Mouse (Mus musculus) CD4-positive, CD25-positive, alpha-beta regulatory T cell, adult 2 months (primary cell): ENCODE measurements around the gene Slc6a13.
A peak's percentile ranks its signal among the peaks of the same experiment; 100 is the strongest.

Source experiments
- DNase-seq: peaks from one replicate; pipeline ENCODE4 v3.0.0-alpha.2; 2012; ENCODE audit warnings: low read depth, low spot score

Gene Slc6a13

GRCm38 (mm10) chr6:121299954-121300353, at the start of gene Slc6a13:
Gene Slc6a13 (plus strand): TSS chr6:121300227.
- DNase-seq, result no peak

- DNase-seq, result no peak
These were observed 49.6 kb upstream of the Slc6a13 start for GRCm38 (mm10) chr6:121250406-121250805.

DNA sequence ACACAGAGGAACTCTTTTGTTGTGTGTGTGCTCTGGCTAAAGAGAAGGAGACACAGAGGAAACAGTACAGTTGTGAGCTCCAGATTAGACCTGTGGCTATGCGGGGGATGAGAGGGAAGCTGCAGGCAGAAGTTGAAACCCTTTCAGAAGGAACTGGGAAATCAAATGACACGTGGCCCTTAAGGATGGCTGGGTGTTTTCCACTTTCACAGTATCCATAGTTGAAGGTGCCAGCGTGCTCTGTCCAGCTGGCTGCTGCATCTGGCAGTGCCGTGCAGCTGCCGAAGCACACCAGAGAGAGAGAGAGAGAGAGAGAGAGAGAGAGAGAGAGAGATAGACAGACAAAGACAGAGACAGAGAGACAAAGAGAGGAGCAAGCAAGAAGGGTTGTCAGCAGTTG, 48.8 kb upstream of the Slc6a13 start:
- no peak for DNase-seq

- peak; percentile 88 for DNase-seq
These were observed 39.5 kb upstream of the Slc6a13 start for GRCm38 (mm10) chr6:121260548-121260947.

- DNase-seq, result no peak
These were observed 38.8 kb upstream of the Slc6a13 start for GRCm38 (mm10) chr6:121261233-121261632.

DNA sequence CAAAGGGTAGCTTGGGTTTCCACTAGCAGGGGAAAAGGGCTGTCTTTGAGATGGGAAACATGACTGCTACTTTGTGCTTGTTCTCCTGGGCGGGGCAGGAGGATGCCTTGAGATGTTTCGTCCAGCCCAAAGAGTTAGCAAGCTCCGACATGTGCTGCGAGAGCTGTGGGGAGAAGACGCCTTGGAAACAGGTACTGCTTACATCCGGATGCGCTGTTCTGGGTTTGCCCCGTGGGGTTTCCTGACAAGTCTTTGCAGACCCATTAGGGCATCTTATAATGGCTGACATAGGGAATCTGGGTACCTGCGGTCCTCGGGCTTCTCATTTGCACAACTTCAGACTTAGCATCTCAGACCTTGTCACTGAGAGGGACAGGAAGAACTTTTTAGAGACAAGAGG, 38.0 kb upstream of the Slc6a13 start:
- DNase-seq, result no peak

GRCm38 (mm10) chr6:121262496-121262895, 37.5 kb upstream of the Slc6a13 start:
- no peak for DNase-seq

GRCm38 (mm10) chr6:121270156-121270555, 29.9 kb upstream of the Slc6a13 start:
- DNase-seq, result no peak

DNA sequence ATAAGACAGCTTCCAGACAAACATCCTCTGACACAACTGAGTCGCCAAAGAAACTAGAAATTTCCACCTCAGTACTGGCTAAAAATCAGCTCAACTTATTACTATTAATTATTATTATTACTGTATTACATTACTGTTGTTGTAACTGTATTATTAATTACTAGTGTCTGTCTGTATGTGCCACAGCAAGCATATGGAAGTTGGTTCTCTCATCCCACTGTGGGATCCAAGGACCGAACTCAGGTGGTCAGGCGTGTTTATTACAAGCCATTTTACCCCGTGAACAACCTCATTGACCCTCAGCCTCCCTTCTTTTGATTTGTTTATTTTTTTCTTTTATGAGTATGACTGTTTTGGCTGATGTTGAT, 28.3 kb upstream of the Slc6a13 start:
- no peak for DNase-seq

DNA sequence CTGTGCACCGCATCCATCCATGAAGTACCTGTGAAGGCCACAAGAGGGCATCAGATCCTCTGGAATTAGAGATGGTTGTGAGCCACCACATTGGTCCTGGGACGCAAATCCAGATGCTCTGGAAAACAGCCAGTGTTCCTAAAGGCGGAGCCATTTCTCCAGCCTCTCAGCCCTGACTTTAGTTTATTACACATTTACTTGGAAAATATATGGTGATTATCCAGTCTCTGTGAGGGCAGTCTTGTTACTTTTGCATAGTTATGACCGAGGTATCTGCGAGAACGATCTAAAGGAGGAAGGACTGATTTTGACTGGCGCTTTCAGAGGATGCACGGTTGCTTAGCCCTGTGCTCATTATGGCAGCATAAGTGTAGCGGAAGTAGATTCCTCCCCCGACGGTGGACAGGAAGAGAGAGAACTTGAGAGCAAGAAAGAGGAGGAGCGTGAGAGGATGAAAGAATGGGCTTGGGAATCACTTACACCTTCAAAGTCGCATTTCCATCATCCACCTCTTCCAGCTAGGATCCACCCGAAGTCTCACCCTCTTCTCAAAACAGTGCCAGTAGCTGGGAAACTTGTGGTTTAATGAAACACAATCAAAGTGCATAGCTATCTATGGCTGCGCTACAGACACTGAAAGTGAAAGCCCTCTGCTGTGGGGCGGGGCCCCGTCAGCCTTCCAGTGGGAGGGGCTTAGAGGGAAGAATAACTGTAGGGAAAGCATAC, 27.8 kb upstream of the Slc6a13 start:
- peak; percentile 86 for DNase-seq

DNA sequence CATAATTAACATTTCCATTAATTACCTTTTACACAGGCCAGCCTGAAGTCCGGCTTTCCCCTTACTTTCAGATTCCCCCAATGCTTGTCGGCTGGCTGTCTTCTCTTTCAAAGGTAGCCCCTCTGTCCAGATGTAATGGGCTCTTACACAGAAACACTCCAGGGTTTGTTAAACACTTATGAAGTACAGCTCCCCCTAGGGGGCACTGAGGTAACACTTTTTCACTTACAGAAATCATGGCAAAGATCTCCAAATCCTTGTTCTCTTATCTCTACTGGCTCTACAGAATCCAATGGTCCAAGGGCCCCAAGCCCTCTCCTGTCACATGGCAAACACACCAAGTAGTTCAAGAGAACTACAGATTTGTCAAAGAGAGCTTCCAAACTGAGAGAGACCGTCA, 25.7 kb upstream of the Slc6a13 start:
- peak; percentile 81 for DNase-seq

GRCm38 (mm10) chr6:121284132-121284531, 15.9 kb upstream of the Slc6a13 start:
- DNase-seq, result no peak

GRCm38 (mm10) chr6:121299317-121299716, 710 bp upstream of the Slc6a13 start:
- no peak for DNase-seq

- no peak for DNase-seq
These were observed 477 bp downstream of the Slc6a13 start for GRCm38 (mm10) chr6:121300504-121300903.

DNA sequence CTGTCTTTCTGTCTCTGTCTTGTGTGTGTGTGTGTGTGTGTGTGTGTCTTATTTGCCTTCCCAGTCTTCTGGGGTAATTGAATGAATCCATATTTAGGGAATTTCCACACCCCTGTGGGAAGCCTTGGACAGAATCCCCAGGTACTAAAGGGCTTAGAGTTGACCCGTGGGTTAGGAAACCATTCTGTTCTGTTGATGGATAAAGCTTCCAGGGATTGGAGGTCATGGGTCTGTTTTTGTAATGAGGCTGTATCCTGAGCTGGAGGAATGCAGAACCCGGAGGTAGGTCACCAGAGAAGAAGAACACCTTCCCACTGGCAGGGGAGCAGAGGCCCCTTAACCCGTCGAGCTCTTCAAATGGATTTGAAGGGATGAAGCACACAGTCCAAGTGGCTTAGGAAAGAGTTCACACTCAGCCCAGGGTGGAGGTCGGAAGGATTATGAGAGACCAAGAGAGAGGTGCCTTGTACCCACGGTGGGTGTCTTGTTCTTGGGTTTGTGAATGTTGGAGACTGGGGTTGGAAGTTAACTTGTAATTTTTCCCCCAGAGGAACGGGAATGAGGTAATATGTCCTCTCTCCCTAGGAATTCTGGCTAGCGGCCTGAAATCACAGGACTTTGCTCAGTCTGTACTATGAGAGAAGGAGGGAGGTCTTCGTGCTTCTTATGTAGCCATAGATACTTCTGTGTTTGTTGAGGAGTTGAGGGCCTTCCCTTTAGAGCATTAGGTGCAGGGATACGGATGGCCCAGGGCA, 3.6 kb downstream of the Slc6a13 start:
- no peak for DNase-seq

DNA sequence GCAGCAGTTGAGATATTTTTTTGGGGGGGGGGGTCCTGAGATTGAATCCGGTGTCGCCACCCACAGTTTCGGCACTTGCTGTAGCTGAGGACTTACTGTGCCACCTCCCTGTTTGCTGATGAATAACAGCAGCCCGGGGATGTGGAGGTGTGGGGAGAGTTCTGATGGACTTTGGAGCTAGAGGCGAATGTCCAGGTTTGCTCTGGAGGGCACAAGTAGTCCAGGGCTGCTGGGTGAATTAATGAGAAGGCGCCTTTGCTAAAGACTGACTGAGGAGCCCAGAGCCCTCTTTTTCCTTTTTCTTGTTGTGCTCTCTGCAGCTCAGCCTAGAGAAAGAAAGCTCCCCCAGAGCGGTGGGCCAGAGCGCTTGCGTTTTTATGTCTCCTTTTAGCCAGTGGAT, 4.6 kb downstream of the Slc6a13 start:
- no peak for DNase-seq

DNA sequence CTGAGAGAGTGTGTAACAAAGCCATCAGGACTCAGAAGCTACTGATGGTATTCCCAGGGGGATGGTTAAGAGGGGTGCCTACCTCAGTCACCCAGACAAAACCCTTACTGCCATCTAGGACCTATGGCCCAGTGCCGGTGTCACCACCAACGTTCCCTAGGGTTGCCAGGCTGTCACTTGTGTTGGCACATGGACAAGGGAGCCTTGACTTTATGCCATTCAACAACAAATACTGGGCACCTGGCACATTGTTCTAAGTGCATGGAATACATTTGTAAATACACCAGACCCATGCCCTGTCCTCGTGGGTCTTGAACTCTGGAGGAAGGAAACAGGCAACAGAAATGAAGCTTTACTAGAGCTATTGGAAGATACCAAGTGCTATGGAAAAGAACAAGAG, 5.5 kb downstream of the Slc6a13 start:
- no peak for DNase-seq

GRCm38 (mm10) chr6:121310984-121311383, 11.0 kb downstream of the Slc6a13 start:
- no peak for DNase-seq

GRCm38 (mm10) chr6:121319099-121319498, 19.1 kb downstream of the Slc6a13 start:
- peak; percentile 46 for DNase-seq

DNA sequence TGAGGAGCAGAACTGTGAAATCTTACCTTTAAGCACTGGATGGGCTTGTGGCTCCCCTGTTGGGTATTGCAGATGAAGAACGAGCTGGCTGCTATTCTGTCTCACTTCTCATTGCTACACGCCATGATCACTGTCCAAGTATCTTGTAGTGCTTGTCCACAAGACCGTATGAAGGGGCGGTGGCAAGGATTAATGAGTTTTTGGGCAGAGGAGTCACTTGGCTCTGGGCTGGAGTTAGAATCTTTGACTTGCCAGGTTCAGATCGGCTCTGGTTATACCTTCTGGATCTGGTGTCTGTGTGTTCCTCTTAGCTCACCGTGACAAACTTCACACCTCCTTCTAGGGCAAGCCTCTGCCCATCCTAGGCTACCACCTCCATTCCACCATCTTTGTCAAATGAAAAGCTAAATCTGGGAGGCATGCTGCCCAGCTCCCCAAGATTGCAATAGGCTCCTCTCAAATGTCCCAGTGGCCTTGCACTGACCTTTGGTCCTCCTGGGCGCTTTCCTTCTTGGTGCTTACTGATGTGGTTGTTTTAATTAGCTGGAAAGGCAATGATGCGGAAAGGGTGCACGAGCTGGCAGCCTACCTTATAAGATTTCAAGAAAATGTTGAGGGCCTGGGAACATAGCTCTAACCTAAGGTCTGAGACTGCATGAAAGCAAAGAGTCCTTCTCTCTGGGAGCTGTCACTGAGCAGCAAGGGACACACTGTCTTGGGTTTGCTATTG, 22.5 kb downstream of the Slc6a13 start:
- no peak for DNase-seq

DNA sequence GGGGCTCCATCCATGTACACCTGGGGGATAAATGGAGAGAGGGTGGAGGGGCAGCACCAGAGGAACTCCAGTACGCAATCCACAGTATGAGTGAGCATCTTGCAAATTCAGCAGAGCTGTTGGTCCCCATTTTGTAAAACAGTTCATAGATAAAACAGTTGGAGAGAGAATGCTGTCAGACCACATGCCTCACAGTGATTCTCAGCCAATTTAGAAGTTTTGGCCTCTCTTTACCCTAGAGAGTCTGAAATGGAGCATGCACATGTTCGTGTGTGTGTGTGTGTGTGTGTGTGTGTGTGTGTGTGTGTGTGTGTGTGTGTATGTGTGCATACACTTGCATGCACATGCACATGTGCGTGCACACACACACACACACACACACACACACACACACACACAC, 25.3 kb downstream of the Slc6a13 start:
- DNase-seq, result no peak

GRCm38 (mm10) chr6:121325740-121326139, 25.7 kb downstream of the Slc6a13 start:
- no peak for DNase-seq
